Mouse (Mus musculus): ENCODE data around the gene Myo3a. TPM values are rescaled to one million over a fixed set of nuclear protein-coding genes. Genes with fewer than 3 reads are reported as not detected.

Myo3a gene
- polyA plus RNA-seq, 1 experiment from 2014 or later = not detected

DNA sequence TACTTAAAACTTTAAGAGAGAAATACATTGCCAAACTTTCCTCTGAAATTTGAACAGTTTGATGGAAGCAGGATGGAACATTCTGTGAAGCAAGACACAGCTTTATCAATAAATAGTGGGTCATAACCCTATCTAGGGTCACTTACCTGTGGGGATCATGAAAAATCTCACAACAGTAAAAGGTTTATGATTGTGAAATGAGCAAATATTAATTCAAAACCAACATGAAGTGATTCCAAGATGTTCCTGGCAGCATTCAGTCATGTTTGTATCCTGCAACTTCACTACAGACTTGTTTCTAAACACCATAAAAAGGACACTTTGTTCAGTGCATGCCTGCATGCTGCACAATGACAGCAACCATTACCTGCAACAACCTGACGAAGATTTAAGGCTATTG is 436.4 kb downstream of the Myo3a start:
- no peak overlapping the region for H3K27ac ChIP-seq (ENCODE audit: low read length)
- no peaks in the 10 kb centered on the region for H3K4me1 ChIP-seq (ENCODE audit: control insufficient read depth, insufficient read depth, low read length)
- ATAC-seq = no peak
- H3K27me3 ChIP-seq (ENCODE audit: control insufficient read depth, insufficient read depth, low read depth, low read length) = no peaks in the 10 kb centered on the region
- H3K9ac ChIP-seq (ENCODE audit: low read depth, low read length) = no peak overlapping the region
- no peaks in the 10 kb centered on the region for H3K36me3 ChIP-seq (ENCODE audit: control insufficient read depth, insufficient read depth, low read length)
- no peak overlapping the region for H3K4me2 ChIP-seq (ENCODE audit: low read length)
- no peak overlapping the region for H3K4me3 ChIP-seq (ENCODE audit: low read depth, low read length)
- WGBS = 73% methylated on average over 1 of the region's 1 CpGs
- no peaks in the 10 kb centered on the region for H3K9me3 ChIP-seq (replicated peaks; ENCODE audit: control insufficient read depth, low read length, poor library complexity, severe bottlenecking)

Small RNA genes lying within 50 kb of the gene (microRNA-seq; reads per million reads assigned to microRNA genes)
- gene Gm23636 = not detected
- gene Mir3967 = not detected
